Mouse (Mus musculus) limb, embryonic 13.5 days (tissue): ENCODE data around the gene Slc35e4. TPM values are rescaled to one million over a fixed set of nuclear protein-coding genes. Genes with fewer than 3 reads are reported as not detected.
A peak's percentile ranks its signal among the peaks of the same experiment; 100 is the strongest.

ENCODE experiments used
- ATAC-seq: fragments of 200-750 bp; cut with Nextera tagmentation; 2 replicates; pipeline ENCODE4 v1.8.0; 2017; ENCODE audit warnings: low read depth, moderate number of reproducible peaks, moderate TSS enrichment; ENCODE audit not compliant: low FRiP score
- H3K27ac ChIP-seq: fragments of 300-500 bp; sonication (generic); 2 replicates; pipeline ENCODE4 v1.5.1; 2015; ENCODE audit warnings: inconsistent platforms, mild to moderate bottlenecking, moderate library complexity
- H3K27me3 ChIP-seq: fragments of 300-500 bp; sonication (generic); 2 replicates; pipeline ENCODE4 v1.6.1; 2015; ENCODE audit warnings: mild to moderate bottlenecking, inconsistent platforms
- H3K36me3 ChIP-seq: fragments of 300-500 bp; sonication (generic); 2 replicates; pipeline ENCODE4 v1.6.1; 2015; ENCODE audit warnings: inconsistent platforms, mild to moderate bottlenecking, moderate library complexity
- H3K4me1 ChIP-seq: fragments of 300-500 bp; sonication (generic); 2 replicates; pipeline ENCODE4 v1.6.1; 2015; ENCODE audit warnings: inconsistent platforms
- H3K4me2 ChIP-seq: fragments of 300-500 bp; sonication (generic); replicated peaks from 2 replicates; pipeline ENCODE4 v1.6.1; 2015; ENCODE audit warnings: inconsistent platforms, mild to moderate bottlenecking, moderate library complexity
- H3K4me3 ChIP-seq: fragments of 300-500 bp; sonication (generic); 2 replicates; pipeline ENCODE4 v1.5.1; 2015; ENCODE audit warnings: moderate library complexity, mild to moderate bottlenecking, inconsistent platforms
- H3K9ac ChIP-seq: fragments of 300-500 bp; sonication (generic); 2 replicates; pipeline ENCODE4 v1.6.1; 2015; ENCODE audit warnings: mild to moderate bottlenecking, inconsistent platforms
- H3K9me3 ChIP-seq: fragments of 300-500 bp; sonication (generic); 2 replicates; pipeline ENCODE4 v1.6.1; 2016; ENCODE audit warnings: inconsistent platforms
- WGBS: fragments of 180-500 bp; shearing (Covaris S2); methylation state at CpG from one replicate; pipeline ENCODE4 v1.1.7; 2015; 5-methylcytosine and 5-hydroxymethylcytosine counted together
- polyA plus RNA-seq: library from polyadenylated mRNA; unstranded; fragments of >200 nt; fragmentation: Nextera tagmentation; extraction: Ambion mirVana; gene quantifications from 2 replicates; pipeline ENCODE4 v1.2.1, GENCODE M21; 2015

Gene Slc35e4
- polyA plus RNA-seq, 1 experiment from 2014 or later, result 4.1 TPM

DNA sequence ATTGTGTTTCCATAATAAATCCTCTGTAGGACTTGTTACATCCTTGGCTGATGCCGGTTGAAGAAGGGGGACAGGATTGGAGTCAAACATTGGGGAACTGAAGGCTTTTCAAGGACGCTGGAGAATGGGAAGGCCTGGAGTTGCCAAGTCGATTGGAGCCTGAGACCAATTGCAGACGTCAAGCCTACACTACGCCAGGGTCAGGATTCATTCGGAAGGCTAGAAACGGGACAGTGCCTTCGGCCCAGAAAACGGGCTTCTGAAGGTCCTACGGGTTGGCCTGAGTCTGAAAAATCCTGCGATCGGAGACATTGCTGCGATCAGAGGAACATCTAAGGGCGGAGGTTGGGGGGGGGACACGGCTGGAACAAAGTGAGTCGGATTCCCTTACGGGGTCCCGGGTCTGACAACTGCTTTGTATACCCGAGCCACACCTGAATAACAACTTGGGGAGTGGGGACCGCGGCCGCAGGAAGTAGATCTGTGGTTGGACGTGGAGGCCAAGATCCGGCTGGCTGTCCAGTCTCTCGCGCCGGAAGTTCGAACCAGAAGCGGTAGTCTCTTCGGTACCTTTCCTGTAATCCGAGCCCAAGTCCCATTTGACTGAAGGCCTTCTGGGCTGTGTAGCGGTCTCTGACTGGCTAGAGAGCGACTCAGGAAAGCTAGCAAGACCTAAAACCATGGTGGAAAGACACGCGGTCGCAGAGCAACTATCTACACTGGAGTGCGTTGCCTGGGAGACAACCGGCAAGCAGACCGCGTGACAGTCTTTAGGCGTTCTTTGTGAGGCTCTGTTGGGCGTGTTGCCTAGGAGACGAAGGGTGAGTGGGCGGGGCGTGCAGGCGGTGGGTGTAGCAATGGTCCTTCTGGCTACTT lies 19.8 kb downstream of the Slc35e4 start, which contains the start of the genes 4921536K21Rik and Dusp18:
Gene 4921536K21Rik, minus strand, starts transcription at position 693 of the 876 bp plus-strand sequence.
Gene Dusp18, plus strand, starts transcription at position 835 of the 876 bp plus-strand sequence.
- 3% methylated on average over 46 of the region's 46 CpGs for WGBS
- no peaks in the 10 kb centered on the region for H3K9me3 ChIP-seq
- H3K27ac ChIP-seq, result peak within 1 kb of the TSS; percentile 67
- peak within 1 kb of the TSS; percentile 70 for H3K9ac ChIP-seq
- peak within 1 kb of the TSS; percentile 57 for H3K4me3 ChIP-seq
- H3K4me2 ChIP-seq, result peak within 1 kb of the TSS; percentile 87
- H3K27me3 ChIP-seq, result no peaks in the 10 kb centered on the region
- peak; percentile 97 for ATAC-seq
- H3K36me3 ChIP-seq, result peaks cover 16% of the 10 kb centered on the region
- 0 out of 2 replicates have a peak, but pooled peaks cover 2% of the 10 kb centered on the region for H3K4me1 ChIP-seq

DNA sequence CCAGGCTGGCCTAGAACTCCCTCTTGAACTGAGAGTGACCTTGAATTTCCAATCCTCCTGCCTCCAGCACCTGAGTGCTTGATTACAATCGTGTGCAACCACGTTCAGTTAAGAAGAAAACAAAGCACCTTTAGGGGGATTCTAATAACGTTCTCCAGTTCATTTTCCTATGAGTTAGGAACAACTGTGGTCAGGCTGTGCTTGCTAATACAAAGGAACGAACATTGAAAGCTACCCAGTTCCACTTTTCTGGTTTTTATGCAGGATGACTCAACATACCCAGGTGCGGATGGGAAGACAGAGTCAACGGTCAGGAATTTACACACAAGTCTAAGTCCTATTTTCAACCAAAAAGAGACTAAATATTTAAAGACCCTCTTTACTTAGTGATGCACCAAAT lies 20.5 kb downstream of the Slc35e4 start:
- Histone ChIP-seq H3K27ac (no peak overlapping the region), H3K4me2 (peak overlapping the region; percentile 87), H3K9ac (no peak overlapping the region), H3K36me3 (peaks cover 16% of the 10 kb centered on the region), H3K4me1 (0 out of 2 replicates have a peak, but pooled peaks cover 2% of the 10 kb centered on the region), H3K27me3 (no peaks in the 10 kb centered on the region), H3K9me3 (no peaks in the 10 kb centered on the region), H3K4me3 (no peak overlapping the region)
- 80% methylated on average over 6 of the region's 6 CpGs for WGBS
- no peak for ATAC-seq

DNA sequence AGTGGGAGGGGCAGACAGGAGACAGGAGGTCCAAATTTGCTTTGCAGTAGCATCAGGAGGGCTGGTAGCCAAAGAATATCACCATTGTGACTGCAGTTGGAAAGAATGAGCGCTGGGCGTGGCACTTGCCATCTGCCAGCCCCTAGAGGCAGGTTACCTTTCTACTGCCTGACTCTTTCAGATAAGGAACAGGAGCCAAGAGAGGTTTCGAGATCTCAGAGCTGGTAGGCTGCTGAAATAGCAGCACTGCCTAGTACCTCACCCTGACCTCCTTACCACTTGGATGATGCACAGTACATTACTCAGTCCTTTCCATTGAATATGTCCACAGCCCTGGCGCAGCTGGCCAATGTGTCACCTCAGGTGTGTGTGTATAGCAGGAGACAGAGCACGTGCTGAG lies 27.1 kb downstream of the Slc35e4 start:
- H3K36me3 ChIP-seq, result no peaks in the 10 kb centered on the region
- H3K4me1 ChIP-seq, result 0 out of 2 replicates have a peak, but pooled peaks cover 5% of the 10 kb centered on the region
- no peak overlapping the region for H3K27ac ChIP-seq
- no peak overlapping the region for H3K9ac ChIP-seq
- H3K9me3 ChIP-seq, result no peaks in the 10 kb centered on the region
- no peaks in the 10 kb centered on the region for H3K27me3 ChIP-seq
- H3K4me3 ChIP-seq, result no peak overlapping the region
- no peak overlapping the region for H3K4me2 ChIP-seq
- WGBS, result 79% methylated on average over 5 of the region's 5 CpGs
- ATAC-seq, result no peak

DNA sequence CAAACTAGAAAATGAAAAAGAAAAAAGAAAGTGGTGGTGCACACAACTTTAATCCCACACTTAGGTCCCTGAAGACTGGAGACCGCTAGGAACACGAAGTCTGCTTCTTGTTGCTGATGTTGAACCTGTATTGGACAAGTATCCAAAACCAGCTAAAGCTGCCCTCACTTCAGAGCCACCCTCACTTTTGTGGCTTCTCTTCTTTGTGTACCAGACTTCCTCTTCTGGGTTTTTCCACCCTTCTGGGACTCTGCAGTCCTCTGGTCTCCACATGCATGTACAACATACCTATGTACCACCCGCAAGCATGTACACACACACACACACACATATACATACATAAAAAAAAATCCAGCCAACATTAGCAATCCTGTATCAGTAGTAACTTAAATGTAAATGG lies 30.8 kb downstream of the Slc35e4 start:
- no peaks in the 10 kb centered on the region for H3K9me3 ChIP-seq
- no peak overlapping the region for H3K4me2 ChIP-seq
- H3K4me1 ChIP-seq, result 0 out of 2 replicates have a peak, but pooled peaks cover 5% of the 10 kb centered on the region
- H3K27ac ChIP-seq, result no peak overlapping the region
- H3K27me3 ChIP-seq, result 0 out of 2 replicates have a peak, but pooled peaks cover 5% of the 10 kb centered on the region
- 90% methylated on average over 3 of the region's 3 CpGs for WGBS
- no peaks in the 10 kb centered on the region for H3K36me3 ChIP-seq
- H3K9ac ChIP-seq, result no peak overlapping the region
- H3K4me3 ChIP-seq, result no peak overlapping the region
- no peak for ATAC-seq

DNA sequence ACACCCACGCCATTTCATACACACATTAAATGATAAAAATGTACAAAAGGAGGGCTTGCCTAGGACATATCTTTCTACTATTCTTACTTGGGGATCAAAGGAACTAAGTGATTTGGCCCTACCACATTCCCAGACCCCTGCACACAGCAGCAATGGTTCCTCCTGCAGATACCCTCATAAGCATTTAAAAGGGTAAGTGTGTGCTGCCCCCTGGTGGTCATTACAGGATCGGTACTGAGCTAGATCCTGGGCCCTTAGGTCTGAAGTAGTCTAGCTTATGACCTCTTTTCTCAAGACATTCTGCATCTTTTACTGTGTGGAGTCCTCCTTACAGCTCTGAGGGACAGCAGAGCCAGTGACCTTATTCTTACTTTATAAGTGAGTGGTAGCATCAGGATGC lies 34.6 kb downstream of the Slc35e4 start:
- Histone ChIP-seq H3K4me2 (no peak overlapping the region), H3K9ac (no peak overlapping the region), H3K27ac (no peak overlapping the region), H3K4me3 (no peak overlapping the region), H3K9me3 (no peaks in the 10 kb centered on the region), H3K36me3 (no peaks in the 10 kb centered on the region), H3K4me1 (0 out of 2 replicates have a peak, but pooled peaks cover under 1% of the 10 kb centered on the region), H3K27me3 (peaks cover 5% of the 10 kb centered on the region; the same call in 1 of the 2 replicates)
- no peak for ATAC-seq
- WGBS, result 41% methylated on average over 2 of the region's 2 CpGs

DNA sequence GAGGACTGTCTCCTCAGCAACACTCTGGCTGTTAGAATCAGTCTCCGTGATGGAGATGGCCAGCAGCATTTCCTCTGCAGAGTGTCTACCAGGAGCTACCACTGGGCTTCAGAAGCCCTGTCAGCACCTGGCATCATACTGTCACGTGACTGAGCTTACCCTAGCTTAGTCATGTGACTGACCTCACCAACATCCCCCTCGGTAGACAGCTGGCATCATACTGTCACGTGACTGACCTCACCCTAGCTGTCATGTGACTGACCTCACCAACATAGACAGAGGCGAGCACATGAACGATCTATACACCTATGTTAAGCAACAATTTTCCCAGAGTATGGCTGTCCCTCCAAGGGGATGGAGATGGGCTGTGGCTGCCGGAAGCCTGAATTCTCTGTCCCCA lies 35.8 kb downstream of the Slc35e4 start:
- Histone ChIP-seq H3K4me1 (no peaks in the 10 kb centered on the region), H3K9ac (no peak overlapping the region), H3K9me3 (no peaks in the 10 kb centered on the region), H3K36me3 (no peaks in the 10 kb centered on the region), H3K27me3 (peaks cover 5% of the 10 kb centered on the region; the same call in 1 of the 2 replicates), H3K4me3 (no peak overlapping the region), H3K27ac (no peak overlapping the region), H3K4me2 (no peak overlapping the region)
- ATAC-seq, result no peak
- 81% methylated on average over 7 of the region's 7 CpGs for WGBS

DNA sequence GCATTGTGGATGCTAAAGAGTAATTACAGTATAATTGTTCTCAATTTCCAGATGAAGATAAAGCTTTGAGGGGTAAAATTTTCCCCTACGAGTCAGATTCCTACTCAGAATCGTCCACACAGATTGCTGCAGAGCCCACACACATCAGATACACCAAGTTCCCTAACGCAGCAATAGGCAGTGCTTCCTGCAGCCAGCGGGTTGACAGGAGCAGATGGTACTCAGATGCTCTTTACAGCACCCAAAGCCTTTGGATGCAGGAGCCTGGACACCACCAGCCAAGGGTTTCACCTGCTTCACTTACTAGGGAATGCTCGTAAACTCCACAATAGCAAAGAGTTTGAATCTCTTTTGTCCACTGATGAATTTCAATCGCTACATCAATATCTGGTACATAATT lies 38.0 kb downstream of the Slc35e4 start:
- Histone ChIP-seq H3K4me1 (no peaks in the 10 kb centered on the region), H3K9me3 (no peaks in the 10 kb centered on the region), H3K4me3 (no peak overlapping the region), H3K9ac (no peak overlapping the region), H3K4me2 (no peak overlapping the region), H3K27me3 (no peaks in the 10 kb centered on the region; the same call in 1 of the 2 replicates), H3K27ac (no peak overlapping the region), H3K36me3 (no peaks in the 10 kb centered on the region)
- ATAC-seq, result no peak
- 69% methylated on average over 6 of the region's 6 CpGs for WGBS

DNA sequence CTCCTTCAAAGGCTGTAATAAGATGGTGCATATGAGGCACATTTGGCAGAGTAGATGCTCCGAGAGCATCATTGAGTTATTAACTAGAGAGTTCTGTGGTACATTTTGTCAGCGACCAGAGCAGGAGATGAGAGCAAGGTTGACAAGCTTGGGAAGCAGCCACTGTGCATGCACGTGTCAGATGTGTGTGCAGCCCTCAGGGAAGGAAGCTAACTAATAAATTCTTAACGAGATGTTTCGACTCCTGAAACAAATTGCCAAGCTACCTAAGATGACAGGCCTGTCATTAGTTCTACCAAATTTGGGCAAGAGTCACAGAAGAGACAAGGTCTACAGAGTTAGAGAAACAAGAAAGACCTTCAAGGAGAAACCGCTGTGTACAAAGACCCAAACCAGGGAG lies 50.1 kb downstream of the Slc35e4 start:
- no peaks in the 10 kb centered on the region for H3K36me3 ChIP-seq
- no peaks in the 10 kb centered on the region for H3K9me3 ChIP-seq
- H3K27ac ChIP-seq, result no peak overlapping the region
- H3K9ac ChIP-seq, result peak overlapping the region; percentile 70; the same call in 1 of the 2 replicates
- peaks cover 10% of the 10 kb centered on the region; the same call in 1 of the 2 replicates for H3K4me1 ChIP-seq
- H3K27me3 ChIP-seq, result peaks cover 35% of the 10 kb centered on the region
- 21% methylated on average over 6 of the region's 6 CpGs for WGBS
- H3K4me2 ChIP-seq, result peak overlapping the region; percentile 84
- peak overlapping the region; percentile 54 for H3K4me3 ChIP-seq
- no peak for ATAC-seq

DNA sequence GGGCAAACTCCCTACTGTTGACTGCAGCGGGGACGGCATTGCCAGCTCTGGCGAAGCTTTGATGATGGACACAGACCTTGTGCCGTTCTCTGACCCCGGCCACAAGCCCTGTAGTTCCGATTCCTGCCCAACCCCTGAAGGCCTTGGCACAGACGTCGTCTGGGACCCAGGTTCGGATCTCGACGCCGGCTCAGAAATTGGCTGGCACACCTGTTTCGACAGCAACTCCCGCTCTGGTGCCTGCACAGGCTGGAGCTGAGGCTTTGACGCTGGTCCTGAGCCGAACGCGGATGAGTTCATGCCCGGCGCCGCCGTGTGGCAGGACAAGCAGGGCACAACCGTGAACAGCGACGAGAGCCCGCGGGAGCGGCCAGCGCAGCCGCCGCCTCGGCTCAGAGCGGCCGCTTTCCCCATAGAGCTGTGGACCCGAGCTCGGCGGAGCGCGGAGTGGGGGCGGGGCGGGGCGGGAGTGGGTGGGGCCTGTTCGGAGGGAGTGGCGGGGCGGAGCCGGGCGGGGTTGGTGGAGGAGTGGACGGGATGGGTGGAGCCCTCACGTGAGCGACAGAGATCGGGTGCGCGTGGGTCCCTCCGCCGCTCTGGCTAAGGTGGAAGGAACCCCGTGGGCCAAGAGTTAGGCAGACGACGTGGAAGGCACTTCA lies 50.9 kb downstream of the Slc35e4 start, which contains the start of gene Osbp2:
Gene Osbp2, minus strand, starts transcription at position 450 of the 659 bp plus-strand sequence.
- Histone ChIP-seq H3K9ac (peak within 1 kb of the TSS; percentile 70), H3K4me3 (peak within 1 kb of the TSS; percentile 54), H3K9me3 (no peaks in the 10 kb centered on the region), H3K4me2 (peak within 1 kb of the TSS; percentile 84), H3K27me3 (peaks cover 35% of the 10 kb centered on the region), H3K36me3 (no peaks in the 10 kb centered on the region), H3K4me1 (peaks cover 10% of the 10 kb centered on the region; the same call in 1 of the 2 replicates), H3K27ac (no peak within 1 kb of the TSS)
- peak; percentile 94 for ATAC-seq
- 4% methylated on average over 45 of the region's 58 CpGs for WGBS

DNA sequence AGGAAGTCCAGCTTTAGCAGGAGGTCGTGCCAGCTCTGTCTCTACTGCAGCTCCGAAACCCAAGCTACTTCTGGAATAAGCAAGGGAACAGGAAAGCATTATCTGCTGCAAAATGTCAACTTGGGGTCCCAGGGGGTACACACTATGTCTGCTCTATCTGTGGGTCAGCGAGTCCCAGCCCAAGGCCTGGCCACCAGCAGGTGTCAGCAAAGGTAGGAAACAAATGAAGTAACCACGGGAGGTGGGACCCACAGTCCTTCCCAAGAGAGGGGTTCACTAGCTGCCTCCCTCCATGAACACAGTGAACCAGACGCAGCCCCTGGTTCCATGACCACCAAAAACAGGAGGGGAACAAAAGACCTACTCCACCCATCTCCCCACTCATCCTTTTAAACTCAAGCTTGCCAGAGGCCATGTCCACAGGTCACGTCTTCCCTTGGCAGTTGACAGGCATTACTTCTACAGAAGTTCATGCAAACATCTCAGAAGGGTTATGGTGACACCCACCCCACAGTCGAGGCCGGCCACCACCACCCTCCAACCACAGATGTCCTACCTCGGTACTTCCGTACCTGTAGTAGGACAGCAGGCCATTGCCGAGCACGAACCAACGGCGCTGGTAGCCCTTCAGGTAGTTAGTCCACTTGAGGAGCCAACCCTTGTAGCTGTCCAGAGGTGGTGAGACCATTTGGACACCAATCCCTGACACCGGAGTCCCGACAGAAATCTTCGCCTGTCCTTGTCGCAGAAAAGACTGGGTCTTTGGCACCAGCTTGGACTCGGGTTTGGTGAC lies 51.6 kb downstream of the Slc35e4 start:
- H3K9ac ChIP-seq, result peak overlapping the region; percentile 70; the same call in 1 of the 2 replicates
- peaks cover 10% of the 10 kb centered on the region; the same call in 1 of the 2 replicates for H3K4me1 ChIP-seq
- no peaks in the 10 kb centered on the region for H3K36me3 ChIP-seq
- WGBS, result 75% methylated on average over 19 of the region's 19 CpGs
- H3K27ac ChIP-seq, result no peak overlapping the region
- H3K9me3 ChIP-seq, result no peaks in the 10 kb centered on the region
- H3K27me3 ChIP-seq, result peaks cover 35% of the 10 kb centered on the region
- ATAC-seq, result no peak
- peak overlapping the region; percentile 54 for H3K4me3 ChIP-seq
- peak overlapping the region; percentile 84 for H3K4me2 ChIP-seq

DNA sequence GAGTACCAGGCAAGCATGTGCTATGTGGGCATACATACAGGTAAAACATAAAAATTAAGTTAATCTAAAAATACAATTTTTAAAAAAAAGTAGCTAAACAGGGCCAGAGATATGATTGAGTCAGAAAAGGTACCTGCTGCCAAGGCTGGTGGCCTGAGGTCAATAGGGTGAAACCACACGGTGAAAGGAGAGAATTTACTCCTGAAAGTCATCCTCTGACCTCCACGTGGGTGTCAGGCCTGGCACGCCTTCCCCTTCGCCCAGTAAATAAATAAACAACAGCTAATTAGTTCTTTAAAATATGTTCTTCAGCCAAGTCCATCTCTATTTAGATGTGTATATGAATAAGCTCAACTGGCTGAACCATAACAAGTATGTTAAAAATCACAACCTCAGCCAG lies 54.1 kb downstream of the Slc35e4 start:
- ATAC-seq, result no peak
- 74% methylated on average over 4 of the region's 4 CpGs for WGBS
- H3K9ac ChIP-seq, result no peak overlapping the region
- peaks cover 10% of the 10 kb centered on the region; the same call in 1 of the 2 replicates for H3K4me1 ChIP-seq
- H3K36me3 ChIP-seq, result no peaks in the 10 kb centered on the region
- H3K4me2 ChIP-seq, result no peak overlapping the region
- H3K27ac ChIP-seq, result no peak overlapping the region
- no peaks in the 10 kb centered on the region for H3K9me3 ChIP-seq
- peaks cover 28% of the 10 kb centered on the region for H3K27me3 ChIP-seq
- no peak overlapping the region for H3K4me3 ChIP-seq
